Mouse (Mus musculus) left cerebral cortex, postnatal 14 days (tissue): Measurements from ENCODE around the gene Gm27029. TPM values are rescaled to one million over a fixed set of nuclear protein-coding genes. Genes with fewer than 3 reads are reported as not detected.
"Not testable (repeated sequence)": the region's sequence is repeated elsewhere in the genome, so short reads cannot be mapped to it uniquely, and the experiment has no call there.

ENCODE experiments used
- DNase-seq, 2 experiments: peaks; one replicate each; pipeline ENCODE4 v3.0.0; 2021 to 2022; ENCODE audit warnings: low spot score in 2 of 2, mixed read lengths in 1 of 2
- intact Hi-C: fragments of 180-260 bp; cut with DNase I; formaldehyde crosslinking; loops from one replicate; pipeline ENCODE4 v1.15.1; 2025
- total RNA-seq, 2 experiments: library from RNA; stranded (reverse); gene quantifications; 2 replicates each; pipeline ENCODE4 v1.2.3; 2021

Gm27029 gene
- total RNA-seq, 2 experiments from 2014 or later = 4.5 to 9.7 TPM

DNA sequence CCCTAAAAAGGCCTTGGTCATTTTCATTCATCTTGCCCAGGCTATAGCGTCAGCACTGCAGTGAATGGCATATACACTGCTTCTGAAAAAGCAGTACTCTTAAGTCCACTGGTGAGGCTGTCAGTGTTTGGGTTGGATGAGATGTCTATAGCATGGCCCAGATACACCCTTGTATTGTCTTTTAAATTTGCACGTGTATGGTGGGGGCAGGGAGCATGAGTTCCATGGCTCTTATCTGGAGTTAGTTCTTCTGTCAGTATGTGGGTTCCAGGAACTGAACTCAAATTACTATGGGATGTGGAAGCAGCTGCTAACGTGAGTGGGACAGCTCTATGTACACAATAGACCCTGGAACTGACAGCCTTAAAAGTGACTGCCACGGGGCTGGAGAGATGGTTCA lies 11.2 kb upstream of the Gm27029 start:
- intact Hi-C loops = no loop called here
- DNase-seq = no peak

DNA sequence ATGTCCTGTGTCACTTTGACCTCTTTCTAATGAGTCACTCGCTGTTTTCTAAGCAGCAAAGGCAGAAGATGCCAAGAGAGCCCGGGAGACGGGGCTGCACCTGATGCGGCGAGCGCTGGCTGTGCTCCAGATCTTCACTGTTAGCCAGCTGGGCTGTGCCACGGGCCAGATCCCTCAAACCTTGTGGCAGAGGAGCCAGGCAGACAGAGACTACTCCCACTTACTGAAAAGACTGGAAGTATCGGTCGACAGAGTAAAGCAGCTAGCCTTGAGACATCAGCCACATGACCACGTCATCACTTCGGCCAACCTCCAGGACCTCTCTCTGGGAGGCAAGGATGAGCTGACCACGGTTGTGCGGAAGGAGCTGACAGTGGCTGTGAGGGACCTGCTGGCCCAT lies 8.8 kb upstream of the Gm27029 start:
- DNase-seq = no peak
- intact Hi-C loops = no loop called here

DNA sequence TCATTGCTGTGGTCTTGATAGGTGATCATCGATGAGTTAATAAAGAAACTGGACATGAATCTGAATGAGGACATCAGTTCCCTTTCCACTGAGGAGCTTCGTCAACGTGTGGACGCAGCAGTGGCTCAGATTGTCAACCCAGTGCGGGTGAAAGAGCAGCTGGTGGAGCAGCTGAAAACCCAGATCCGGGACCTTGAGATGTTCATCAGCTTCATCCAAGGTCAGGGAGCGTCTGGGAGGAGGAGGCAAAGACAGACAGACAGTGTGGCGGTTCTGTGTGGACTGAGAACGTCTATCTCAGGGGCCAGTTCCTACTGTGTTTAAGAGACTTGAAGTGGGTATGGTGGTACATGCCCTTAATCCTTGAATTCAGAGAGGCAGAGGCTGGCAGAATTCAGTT lies 6.7 kb upstream of the Gm27029 start:
- DNase-seq = no peak
- intact Hi-C loops = no loop called here

DNA sequence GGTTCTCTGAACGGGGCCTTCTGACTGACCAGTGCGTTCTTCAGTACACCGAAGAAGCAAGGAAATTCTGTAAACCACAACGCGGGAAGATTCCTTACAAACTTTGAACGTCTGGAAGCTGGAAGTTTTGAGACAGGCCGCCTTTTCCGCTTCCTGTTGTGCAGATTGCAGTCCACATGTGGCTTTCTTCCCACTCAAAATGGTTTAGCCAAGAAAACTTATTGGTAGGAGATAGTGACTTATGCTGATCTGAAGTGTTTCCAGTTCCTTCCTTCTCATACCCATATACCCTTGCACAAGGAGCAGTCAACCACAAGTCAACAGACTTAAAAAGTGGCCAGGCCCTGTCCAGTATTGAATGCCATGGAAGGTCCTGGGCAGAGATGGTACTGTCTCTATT lies 1.6 kb upstream of the Gm27029 start:
- DNase-seq = no peak
- intact Hi-C loops = no loop called here

DNA sequence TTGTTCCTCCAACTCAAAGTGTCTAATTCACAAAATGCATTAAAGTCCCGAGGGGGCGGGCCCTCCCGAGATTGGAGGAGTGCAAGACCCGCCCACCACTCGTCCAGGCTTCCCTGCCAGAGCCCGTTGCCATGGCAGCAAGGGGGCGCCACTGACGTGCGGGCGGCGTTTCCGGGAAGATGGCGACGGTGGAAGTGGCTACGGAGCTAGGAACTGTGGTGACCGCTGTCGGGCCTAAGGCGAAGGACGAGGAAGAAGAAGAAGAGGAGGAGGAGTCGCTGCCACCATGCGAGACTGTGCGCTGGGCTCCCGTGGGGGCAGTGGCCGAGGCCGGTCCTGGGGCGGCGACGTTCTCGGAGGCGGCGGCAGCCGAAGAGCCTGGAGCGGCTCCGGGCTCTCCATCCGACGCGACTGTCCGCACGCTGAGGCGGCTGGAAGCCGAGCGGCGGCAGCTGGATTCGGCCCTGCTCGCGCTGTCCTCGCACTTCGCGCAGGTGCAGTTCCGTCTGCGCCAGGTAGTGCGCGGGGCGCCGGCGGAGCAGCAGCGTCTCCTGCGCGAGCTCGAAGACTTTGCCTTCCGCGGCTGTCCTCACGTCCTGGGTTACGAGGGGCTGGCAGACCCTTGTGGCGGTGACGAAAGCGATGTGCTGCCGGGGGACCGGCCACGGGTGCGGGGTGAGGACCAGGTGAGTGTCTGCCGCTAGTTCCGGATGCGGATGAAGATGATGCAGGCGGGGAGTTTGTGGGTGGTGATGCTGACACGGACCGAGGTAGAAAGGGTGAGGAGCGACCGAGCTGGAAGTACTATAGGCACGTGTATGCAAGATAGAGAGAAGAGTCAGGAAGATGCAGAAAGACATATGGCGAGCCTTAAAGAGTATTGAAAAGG lies 573 bp upstream of the Gm27029 start, which contains the start of the genes Rundc1 and Ptges3l:
Rundc1 (plus strand) TSS at position 161 of the 889 bp plus-strand sequence.
Ptges3l (minus strand) TSS at position 409 of the 889 bp plus-strand sequence.
- DNase-seq = peak; percentile 97 to 98
- intact Hi-C loops = no loop called here

DNA sequence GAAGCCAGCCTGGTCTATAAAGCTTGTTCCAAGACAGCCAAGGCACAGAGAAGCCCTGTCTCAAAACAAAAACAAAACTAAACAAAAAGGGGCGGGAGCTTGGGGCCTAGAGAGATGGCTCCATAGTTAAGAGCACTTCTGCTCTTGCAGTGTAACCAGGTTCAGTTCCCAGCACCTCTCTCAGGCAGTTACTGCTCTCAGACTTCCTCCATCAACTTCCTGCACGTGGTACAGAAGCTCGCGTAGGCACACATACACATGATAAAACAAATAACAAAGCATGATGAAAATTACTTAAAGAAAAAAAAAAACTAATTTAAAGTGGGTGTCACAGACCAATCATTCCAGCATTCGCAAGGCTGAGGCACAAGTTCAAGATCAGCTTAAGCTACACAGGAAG lies 4.4 kb downstream of the Gm27029 start:
- no peak for DNase-seq
- intact Hi-C loops = no loop called here

DNA sequence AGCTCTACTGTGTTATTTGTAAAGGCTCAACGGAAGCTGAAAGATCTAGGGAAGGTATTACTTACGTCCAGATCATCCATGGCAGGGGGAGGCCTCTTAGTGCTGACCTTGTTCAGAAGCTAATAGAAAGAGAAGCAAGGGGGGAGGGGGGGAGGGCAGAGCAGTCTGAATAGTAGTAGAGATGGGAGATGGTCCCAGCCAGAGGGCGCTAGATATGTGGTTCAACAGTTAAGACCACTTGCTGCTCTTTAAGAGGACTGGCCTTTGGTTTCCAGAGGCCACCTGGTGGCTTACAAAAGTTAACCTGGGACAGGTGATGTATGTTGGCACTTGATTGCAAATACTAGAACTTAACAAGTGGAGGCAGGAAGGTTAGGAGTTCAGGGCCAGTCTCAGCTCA lies 5.0 kb downstream of the Gm27029 start:
- DNase-seq = no peak
- intact Hi-C loops = no loop called here

DNA sequence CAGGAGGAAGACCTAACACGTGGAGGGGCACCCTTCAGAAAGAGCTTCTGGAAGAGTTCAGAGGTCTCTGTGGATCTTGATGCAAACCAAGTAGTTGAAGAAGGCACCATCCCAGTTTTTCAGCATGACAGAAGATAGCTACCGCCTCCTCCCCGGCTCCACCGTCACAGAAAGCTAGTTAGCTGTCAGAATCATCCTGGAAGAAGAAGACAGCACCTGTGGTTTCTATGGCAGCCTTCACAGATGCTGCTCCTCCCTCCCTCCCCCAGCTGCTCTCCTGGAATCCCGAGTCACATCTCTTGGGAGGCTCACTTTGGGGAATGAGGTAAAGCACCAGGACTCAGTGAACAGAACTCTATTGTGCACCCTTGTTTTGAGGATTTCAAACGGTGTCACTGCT lies 5.6 kb downstream of the Gm27029 start:
- intact Hi-C loops = no loop called here
- DNase-seq = peak; percentile 61 to 67

DNA sequence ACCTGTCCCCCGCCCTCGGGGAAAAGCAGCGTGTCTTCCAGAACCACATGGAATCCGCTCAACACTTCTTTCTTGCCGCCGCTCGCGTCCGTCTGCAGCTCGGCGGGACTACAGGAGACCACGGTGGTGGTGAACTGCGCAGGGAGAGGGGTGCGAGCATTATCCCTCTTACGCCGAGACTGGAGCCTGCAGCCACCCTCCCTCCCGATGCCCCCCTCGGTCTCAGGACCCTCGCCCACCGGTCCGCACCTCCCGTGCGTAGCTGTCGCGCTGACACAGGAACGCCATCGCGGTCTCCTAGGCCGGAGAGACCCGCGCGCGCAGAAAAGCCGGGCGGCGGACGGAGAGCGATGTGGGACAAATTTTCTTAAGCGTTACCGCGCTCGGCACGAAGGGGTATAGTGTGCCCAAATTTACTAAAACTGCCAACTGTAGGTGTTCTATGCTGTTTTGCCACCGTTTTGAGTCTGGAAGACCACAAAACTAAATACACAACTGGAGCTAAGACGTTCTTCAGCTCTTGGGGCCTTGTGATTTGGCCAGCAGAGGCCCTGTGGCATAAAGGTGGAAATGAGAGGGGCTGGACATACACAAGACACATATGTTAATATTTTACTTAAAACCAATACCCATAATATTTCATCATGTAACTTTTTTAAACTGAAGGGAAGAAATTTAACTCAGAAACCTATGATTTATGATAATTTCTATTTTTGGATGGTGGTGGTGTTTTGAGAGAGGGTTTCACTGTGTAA lies 7.3 kb downstream of the Gm27029 start, which contains the start of gene Aarsd1:
Aarsd1 (minus strand) TSS at position 515 of the 755 bp plus-strand sequence.
- DNase-seq = peak; percentile 84 to 91
- intact Hi-C loops = no loop called here

DNA sequence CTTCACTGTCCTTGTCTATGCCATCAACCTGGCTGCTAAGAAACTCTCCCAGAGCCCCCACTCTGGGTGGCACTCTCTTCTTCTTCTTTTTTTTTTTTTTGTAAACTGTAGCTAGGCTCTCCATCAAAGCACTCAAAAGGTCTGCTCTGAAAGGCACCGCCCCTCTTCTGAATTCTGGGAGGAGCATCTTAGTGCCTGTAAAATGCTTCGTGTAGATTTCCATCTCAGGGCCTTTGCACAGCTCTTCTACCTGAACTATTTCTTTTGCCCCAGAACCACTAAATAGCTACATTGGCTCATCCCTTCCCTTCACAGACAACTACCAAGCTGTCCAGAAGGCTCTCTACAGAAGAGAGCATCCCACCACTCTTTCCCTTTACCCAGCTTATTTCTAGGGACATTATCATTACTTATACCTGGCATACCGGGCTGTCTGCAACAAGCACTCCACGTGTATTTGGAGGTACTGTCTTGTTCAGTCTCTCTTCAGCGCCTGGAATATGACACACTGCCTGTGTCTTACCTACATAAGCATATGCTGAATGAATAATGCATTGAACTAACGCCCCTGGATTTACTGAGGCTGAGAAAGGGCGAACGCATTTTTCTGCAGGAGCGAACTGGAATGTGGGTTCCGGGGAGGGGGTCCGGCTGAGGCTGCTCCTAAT lies 8.0 kb downstream of the Gm27029 start:
- DNase-seq = no peak
- intact Hi-C loops = no loop called here

DNA sequence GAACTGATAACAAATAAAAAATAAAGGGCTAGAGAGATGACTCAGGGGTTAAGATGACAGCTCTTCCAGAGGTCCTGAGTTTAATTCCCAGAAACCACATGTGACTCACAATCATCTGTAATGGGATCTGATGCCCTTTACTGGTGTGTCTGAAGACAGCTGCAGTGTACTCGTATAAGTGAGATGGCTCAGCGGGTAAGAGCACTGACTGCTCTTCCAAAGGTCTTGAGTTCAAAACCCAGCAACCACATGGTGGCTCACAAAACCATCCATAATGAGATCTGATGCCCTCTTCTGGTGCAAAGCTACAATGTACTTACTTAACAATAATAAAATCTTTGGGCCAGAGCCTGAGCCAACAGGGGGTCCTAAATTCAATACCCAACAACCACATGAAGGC lies 9.3 kb downstream of the Gm27029 start:
- DNase-seq = no peak
- intact Hi-C loops = no loop called here

DNA sequence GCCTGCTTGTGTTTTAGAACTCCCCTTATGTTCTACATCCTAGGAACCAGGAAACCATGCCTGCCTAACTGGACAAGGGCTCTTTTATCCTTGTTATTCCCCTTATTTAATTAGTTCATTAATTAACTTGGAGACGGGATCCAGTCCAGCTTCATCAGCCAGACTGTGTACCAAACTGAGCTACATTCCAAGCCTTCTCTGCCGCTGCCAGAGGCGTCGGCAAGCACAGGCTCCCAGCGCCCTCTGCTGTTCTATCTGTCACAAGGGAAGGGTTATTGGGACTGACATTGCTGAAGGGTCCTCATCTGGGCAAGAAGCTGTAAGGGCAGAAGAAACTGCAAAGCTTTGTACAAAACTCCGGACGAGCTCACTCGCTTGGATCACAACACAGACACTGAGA lies 29.5 kb downstream of the Gm27029 start:
- peak; percentile 77 to 85 for DNase-seq
- intact Hi-C loops = loop anchor here (1.0 to 10.0 kb wide), 2 partner anchors 72 to 170 kb away; partner anchors contain the start of gene Ezh1

DNA sequence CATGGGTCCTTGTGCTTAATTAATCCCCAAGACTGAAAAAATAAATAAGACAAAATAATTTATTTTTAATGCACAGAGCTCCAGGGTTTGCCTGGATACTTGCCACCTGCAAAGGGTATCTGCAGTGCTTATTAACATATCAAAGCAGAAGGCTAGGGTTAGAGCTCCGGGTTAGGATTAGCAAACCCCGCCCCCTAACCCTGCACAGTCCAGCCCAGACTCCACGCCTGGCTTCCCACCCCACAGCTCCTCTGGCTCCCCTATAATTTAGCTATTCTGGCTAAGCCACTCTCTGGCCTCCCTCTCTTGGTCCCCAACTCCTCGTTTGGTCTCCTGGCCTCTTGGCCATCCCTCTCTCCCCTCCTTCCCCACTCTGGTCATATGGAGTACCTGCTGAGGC lies 42.8 kb downstream of the Gm27029 start:
- intact Hi-C loops = no loop called here
- DNase-seq = no peak

DNA sequence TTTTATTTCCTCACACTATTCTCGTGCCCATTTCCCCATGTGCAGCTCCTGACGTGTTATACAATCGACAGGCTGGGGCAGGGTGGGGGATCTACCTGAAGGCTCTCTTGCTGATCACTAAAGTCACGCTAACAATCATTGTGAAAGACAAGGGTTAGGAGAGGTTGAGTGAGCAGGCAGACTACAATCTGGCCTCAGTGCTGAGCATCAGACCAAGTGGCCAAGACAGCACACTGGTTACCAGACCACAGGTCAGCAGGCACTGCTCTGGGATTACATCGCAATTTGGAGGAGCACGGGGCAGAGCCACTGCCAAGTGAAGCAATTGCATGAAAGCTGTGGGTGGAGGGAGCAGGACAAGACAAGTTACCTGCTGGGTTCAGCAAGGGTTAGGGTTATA lies 45.7 kb downstream of the Gm27029 start:
- no peak for DNase-seq
- intact Hi-C loops = no loop called here

DNA sequence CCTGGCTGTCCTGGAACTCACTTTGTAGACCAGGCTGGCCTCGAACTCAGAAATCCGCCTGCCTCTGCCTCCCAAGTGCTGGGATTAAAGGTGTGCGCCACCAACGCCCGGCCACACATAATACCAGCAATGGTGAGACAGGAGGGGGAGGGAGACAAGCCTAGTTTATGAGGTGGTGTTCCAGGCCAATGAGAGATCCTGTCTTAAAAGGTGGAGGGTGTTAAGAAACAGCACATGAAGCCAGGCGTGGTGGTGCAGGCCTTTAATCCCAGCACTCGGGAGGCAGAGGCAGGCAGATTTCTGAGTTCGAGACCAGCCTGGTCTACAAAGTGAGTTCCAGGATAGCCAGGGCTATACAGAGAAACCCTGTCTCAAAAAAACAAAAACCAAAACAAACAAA lies 46.4 kb downstream of the Gm27029 start:
- intact Hi-C loops, DNase-seq: not testable (repeated sequence)

DNA sequence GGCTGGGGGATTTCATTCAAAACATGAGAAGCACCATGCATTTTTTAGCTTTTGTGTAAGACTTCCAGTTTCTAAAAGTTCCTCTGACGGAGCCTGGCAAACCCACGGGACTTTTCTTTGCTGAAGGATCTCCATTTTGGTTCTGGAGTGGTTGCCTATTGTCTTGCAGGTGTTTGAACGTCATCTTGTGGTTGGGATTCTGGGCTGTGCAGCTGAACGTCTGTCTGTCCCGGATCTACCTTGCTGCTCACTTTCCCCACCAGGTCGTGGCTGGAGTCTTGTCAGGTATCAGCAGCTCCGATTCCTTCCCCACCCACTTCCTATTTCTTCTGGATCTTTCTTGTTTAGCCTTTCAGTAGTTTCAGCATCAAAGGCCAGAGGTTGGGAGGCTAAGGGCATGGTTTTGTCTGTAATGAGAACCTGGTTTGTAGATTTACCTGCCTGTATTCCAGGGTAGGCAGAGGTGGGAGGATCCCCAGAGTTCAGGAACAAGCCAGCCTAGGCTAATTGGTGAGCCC lies 50.1 kb downstream of the Gm27029 start:
- no peak for DNase-seq
- intact Hi-C loops = no loop called here

DNA sequence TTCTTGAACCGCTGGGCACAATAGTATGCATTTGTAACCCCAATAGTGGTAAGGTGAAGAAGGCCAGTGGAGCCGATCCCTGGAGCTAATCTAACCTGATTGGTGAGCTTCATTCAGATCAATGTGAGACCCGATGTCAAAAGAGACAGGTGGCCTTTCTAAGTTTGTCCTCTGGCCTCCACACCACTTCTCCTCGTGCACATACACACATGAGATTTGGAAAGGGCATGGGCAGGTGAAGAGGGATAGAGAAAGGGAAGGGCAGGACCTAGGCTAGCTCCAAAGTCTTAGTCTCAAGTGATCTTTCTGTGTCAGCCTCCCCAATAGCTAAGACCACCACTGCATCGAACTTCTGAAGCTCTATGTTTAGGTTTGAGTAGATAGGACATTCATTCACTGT lies 54.5 kb downstream of the Gm27029 start:
- no peak for DNase-seq
- intact Hi-C loops = no loop called here

DNA sequence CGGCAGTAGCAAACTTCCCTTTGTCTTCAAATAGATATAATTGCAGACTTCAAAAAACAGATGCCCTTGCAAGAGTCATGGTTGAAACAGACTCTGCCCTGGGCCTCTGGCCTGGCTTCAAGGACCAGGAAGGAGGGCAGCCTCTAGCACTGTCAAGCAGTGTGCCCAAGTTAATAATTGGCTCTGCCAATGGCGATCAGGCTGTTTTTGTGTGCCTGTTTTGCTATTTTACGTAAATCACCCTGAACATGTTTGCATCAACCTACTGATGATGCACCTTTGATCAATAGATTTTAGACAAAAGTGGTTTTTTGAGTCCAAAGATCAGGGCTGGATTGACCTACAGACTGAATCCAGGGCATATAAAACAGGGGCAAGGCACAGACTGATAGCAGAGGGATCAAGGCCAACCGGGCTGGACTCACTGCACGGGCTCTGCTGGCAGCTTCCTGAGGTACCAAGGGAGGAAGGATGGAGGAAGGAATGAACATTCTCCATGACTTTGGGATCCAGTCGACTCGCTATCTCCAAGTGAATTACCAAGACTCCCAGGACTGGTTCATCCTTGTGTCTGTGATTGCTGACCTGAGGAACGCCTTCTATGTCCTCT lies 57.2 kb downstream of the Gm27029 start, which contains the start of gene G6pc:
G6pc (plus strand) TSS at position 236 of the 610 bp plus-strand sequence.
- no peak for DNase-seq
- intact Hi-C loops = no loop called here

DNA sequence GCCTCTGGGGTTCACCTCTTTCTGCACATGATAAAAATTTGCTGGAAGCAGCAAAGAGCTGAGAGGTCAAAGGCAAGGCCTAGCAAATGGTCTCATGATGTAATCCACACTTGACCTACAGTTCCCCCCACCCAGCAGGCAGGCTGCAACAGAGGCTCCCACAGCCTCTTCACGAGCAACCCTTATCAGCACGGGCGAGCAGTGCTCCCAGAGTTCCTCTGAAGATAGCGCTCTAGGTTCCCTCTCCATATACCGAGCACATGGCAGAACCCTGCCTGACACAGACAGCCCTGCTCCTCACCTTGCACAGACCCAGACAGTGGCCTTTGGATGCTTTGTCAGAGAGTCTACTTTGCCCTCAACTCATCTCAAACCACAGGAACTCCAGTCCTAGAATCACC lies 60.1 kb downstream of the Gm27029 start:
- intact Hi-C loops = no loop called here

More for the DNA sequence above, 60.1 kb downstream of the Gm27029 start:
- DNase-seq = no peak
